Mouse (Mus musculus): ENCODE results near the gene Galnt18.

DNA sequence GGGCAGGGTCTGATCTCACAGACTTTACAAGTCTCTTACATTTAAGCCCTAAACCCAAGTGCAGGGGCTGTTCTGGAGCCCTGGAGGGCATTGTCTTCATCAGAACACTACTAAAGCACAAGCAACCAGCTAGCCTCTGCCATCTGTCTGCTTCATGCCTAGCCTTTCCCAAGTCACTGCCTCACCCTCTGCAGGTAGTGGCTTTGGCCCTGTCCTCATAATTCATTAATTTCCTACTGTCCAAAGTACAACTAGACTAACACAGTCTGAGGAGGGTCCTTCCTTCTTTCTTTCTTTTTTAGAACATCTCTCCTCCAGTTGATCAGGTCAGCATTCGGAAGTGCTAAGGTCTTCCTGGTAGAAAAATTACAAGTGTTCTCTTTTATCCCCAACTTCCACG is 2.6 kb downstream of the Galnt18 start:
- TF ChIP-seq CTCF (IDR thresholded peaks at IDR 0.05) (no peak), EP300 (IDR thresholded peaks at IDR 0.05) (no peak)
